Mouse (Mus musculus) macrophage (primary cell): ENCODE measurements around the gene Lin37. TPM values are rescaled to one million over a fixed set of nuclear protein-coding genes. Genes with fewer than 3 reads are reported as not detected.

ENCODE experiments used
- H3K27ac ChIP-seq: fragments of 350-480 bp; formaldehyde crosslinking; 2 replicates; pipeline ENCODE4 v1.9.0; 2021
- H3K36me3 ChIP-seq: fragments of 350-480 bp; formaldehyde crosslinking; 2 replicates; pipeline ENCODE4 v1.9.0; 2021; ENCODE audit errors: inconsistent target
- H3K4me3 ChIP-seq: fragments of 350-480 bp; formaldehyde crosslinking; 2 replicates; pipeline ENCODE4 v1.9.0; 2021; ENCODE audit errors: inconsistent target
- H3K79me2 ChIP-seq: fragments of 350-480 bp; formaldehyde crosslinking; 2 replicates; pipeline ENCODE4 v1.9.0; 2021; ENCODE audit errors: inconsistent target
- WGBS: methylation state at CpG from one replicate; pipeline ENCODE4 v1.1.7; 2026; ENCODE audit warnings: inconsistent platforms; ENCODE audit not compliant: missing documents; 5-methylcytosine and 5-hydroxymethylcytosine counted together
- polyA plus RNA-seq: library from polyadenylated mRNA; stranded (reverse); fragments of 250-400 nt; gene quantifications from 3 replicates; pipeline ENCODE4 v1.2.4, GENCODE M21; 2018; ENCODE audit warnings: inconsistent platforms

Lin37 gene
- polyA plus RNA-seq, 1 experiment from 2014 or later = 18.0 TPM

DNA sequence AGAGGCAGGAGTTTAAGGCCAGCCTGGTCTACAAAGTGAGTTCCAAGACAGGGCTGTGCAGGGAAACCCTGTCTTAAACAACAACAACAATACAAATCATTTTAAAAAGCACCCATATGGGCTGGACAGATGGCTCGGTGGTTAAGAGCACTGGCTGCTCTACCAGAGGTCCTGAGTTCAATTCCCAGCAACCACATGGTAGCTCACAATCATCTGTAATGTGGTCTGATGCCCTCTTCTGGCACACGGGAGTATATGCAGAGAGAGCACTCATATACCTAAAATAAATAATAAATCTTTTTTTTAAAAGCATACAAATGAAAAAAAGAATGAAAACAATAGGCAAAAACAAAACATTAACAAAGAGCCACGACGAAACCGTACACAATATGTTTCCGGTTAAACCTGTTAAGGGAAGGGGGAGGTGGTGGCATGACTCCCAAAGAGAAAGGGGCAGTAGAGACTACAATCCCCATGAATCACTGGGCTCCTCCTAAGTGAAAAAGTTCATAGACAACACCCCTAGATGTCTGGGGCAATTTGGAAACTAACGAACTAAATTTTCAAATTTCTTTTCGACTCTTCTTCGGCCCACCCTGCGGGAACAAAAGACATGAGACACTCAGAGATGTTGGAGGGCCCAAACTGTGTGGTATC, 8.1 kb downstream of the Lin37 start:
- H3K27ac ChIP-seq = peak overlapping the region; percentile 90
- H3K36me3 ChIP-seq = peaks cover 19% of the 10 kb centered on the region; the same call in 1 of the 2 replicates
- H3K79me2 ChIP-seq = no peaks in the 10 kb centered on the region
- 3% methylated on average over 8 of the region's 10 CpGs for WGBS
- peak overlapping the region; percentile 82 for H3K4me3 ChIP-seq

DNA sequence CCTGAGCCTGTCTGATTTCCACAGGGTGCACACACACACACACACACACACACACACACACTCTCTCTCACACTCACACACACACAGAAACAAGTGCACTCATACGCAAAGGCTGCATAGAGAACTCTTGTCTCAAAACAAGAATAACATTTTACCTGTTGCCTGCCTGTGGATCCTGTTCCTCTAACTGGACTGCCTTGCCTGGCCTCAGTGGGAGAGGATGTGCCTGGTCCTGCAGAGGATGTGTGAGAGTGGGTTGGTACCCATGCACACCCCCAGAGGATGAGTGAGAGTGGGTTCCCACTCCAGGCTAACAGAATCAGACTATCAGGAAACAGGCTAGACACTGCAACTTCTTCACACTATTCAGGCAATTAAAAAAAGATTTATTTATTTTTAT, 9.0 kb downstream of the Lin37 start:
- Histone ChIP-seq H3K4me3 (no peak overlapping the region), H3K79me2 (no peaks in the 10 kb centered on the region), H3K36me3 (peaks cover 11% of the 10 kb centered on the region; the same call in 1 of the 2 replicates), H3K27ac (no peak overlapping the region)
- 91% methylated on average over 1 of the region's 1 CpGs for WGBS

DNA sequence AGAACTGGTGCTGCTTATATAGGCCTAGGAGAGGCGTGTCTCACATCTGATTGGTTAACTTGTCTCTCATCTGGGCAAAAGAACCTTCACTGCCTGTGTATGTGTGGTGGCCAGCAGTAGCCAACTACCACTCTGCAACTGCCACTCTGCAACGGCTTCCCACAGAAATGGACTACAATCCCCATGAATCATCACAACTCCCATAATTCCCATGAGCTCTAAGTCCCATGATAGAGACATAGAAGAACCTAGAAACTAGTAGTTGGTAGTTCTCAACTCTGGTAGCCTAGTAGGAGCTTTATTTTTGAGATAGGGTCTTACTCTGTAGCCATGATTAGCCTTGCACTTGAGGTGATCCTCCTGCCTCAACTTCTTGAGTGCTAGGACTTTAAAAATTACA, 9.8 kb downstream of the Lin37 start:
- 92% methylated on average over 1 of the region's 2 CpGs for WGBS
- Histone ChIP-seq H3K36me3 (peaks cover 4% of the 10 kb centered on the region; the same call in 1 of the 2 replicates), H3K4me3 (no peak overlapping the region), H3K79me2 (no peaks in the 10 kb centered on the region), H3K27ac (no peak overlapping the region)

DNA sequence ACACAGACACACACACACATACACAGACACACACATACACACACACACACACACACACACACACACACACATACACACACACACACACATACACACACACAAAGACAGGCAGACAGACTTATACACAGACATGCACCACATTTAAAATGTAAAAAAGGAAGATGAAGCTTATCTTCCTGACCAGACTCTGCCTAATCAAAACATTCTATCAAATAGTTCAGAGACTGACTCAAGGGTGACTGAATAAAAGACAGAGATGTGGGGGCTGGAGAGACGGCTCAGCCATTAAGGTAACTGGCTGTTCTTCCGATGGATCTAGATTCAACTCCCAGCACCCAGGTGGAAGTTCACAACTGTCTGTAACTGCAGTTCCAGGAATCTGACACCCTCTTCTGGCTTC, 15.3 kb downstream of the Lin37 start:
- WGBS = 96% methylated on average over 2 of the region's 2 CpGs
- Histone ChIP-seq H3K36me3 (no peaks in the 10 kb centered on the region; the same call in 1 of the 2 replicates), H3K27ac (no peak overlapping the region), H3K4me3 (no peak overlapping the region), H3K79me2 (no peaks in the 10 kb centered on the region)

- H3K36me3 ChIP-seq = no peaks in the 10 kb centered on the region
- no peak overlapping the region for H3K4me3 ChIP-seq
- WGBS = 95% methylated on average over 7 of the region's 7 CpGs
- H3K79me2 ChIP-seq = no peaks in the 10 kb centered on the region
- no peak overlapping the region for H3K27ac ChIP-seq
Observed at GRCm38 (mm10) chr7:30540572-30540971, 19.1 kb downstream of the Lin37 start.

DNA sequence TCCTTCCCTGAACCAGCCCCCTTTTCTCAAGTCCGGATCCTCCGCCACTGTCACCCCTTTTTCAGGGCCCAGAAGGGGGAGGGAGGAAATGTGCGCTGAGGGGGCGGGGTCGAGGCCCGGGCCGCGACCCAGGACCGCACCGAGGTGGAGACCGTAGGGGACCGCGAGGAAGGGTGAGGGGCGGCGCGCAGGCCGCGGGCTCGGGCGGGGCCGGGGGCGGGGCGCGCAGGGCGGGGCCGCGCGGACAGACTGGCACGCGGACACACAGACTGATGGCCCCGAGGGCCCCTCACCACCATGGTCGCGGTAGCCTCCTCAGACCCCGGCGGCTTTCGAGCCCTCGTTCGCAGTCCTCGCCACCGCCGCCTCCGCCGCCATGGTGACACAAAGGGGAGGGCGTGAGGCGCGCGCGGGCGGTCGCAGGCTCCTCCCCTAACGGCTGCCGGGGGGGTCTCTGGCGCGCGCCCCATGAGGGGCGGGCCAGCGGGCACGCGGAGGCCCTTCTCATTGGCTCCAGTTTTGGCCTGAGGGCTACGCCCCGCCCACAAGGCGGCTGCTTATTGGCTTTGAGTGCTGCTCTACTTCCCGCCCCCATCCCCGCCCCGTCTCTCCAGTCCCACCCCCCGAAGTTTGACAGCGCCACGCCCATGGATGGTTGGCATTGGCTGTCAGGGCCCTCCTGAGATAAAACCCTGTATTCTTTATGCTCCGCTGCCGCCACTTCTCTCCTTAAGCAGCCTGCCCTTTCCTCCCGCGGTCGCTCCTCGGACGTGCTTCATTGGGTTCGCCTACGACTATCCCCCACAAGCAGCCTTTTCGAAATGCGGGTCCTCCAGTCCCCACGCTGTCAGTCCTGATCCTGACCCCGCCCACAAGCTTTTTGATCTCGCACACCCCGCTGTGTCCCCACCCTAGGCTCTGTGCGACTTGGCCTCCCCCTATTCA, 24.7 kb downstream of the Lin37 start, which contains the start of gene Arhgap33:
Gene Arhgap33 (minus strand): TSS at position 428 of the 945 bp plus-strand sequence.
- whole genome bisulfite sequencing = under 1% methylated on average over 58 of the region's 84 CpGs
- no peaks in the 10 kb centered on the region for H3K79me2 ChIP-seq
- H3K36me3 ChIP-seq = no peaks in the 10 kb centered on the region
- H3K4me3 ChIP-seq = peak within 1 kb of the TSS; percentile 48
- peak within 1 kb of the TSS; percentile 17; the same call in 1 of the 2 replicates for H3K27ac ChIP-seq

- Histone ChIP-seq H3K79me2 (no peaks in the 10 kb centered on the region), H3K4me3 (peak overlapping the region; percentile 14; the same call in 1 of the 2 replicates), H3K27ac (no peak overlapping the region), H3K36me3 (no peaks in the 10 kb centered on the region)
- WGBS = 41% methylated on average over 25 of the region's 26 CpGs
Observed at GRCm38 (mm10) chr7:30533941-30534632, 25.6 kb downstream of the Lin37 start.

DNA sequence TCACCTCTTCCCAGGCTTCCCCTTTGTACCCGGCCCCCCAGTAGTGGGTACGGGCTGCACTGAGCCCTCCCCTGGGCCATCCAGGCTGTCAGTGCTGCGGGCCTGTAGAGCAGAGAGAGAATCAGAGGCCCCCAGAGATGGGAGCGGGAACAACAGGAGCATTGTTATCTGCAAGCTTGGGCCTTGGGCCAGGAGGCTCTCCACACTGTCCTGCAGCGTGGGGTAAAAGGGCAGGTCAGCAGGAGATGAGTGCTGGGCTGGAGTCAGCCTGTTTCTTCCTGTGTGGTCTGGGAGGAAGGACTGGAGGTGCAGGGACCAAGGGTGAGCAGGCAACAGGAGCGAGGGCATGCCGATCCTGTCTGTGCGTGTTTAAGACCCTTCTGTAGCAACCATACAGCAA, 26.7 kb downstream of the Lin37 start:
- no peaks in the 10 kb centered on the region for H3K79me2 ChIP-seq
- WGBS = 90% methylated on average over 8 of the region's 8 CpGs
- no peak overlapping the region for H3K4me3 ChIP-seq
- no peaks in the 10 kb centered on the region for H3K36me3 ChIP-seq
- H3K27ac ChIP-seq = no peak overlapping the region

GRCm38 (mm10) chr7:30531291-30531815, 28.3 kb downstream of the Lin37 start:
- WGBS = 96% methylated on average over 9 of the region's 9 CpGs
- Histone ChIP-seq H3K27ac (no peak overlapping the region), H3K79me2 (no peaks in the 10 kb centered on the region), H3K36me3 (no peaks in the 10 kb centered on the region), H3K4me3 (no peak overlapping the region)

DNA sequence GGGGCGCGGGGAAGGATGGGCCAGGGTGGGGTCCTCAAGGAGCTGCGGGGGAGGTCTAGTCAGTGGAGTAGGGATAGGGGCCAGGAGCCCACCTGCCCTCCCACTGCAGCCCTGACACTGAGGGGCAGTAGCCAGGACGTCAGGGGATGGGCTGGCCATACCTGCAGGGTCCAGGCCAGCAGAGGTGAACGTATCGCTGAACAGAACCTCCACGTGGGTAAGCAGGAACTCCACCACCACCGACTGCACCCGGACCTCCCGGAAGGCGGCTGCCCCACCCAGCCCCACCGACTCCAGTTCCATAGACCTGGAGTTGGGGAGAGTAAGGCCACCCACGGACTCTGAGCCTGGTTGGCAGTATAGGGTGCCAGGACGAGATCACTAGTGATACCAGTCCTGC, 32.7 kb downstream of the Lin37 start:
- H3K79me2 ChIP-seq = no peaks in the 10 kb centered on the region
- 94% methylated on average over 14 of the region's 14 CpGs for WGBS
- H3K27ac ChIP-seq = no peak overlapping the region
- no peak overlapping the region for H3K4me3 ChIP-seq
- H3K36me3 ChIP-seq = no peaks in the 10 kb centered on the region

- Histone ChIP-seq H3K27ac (no peak overlapping the region), H3K79me2 (no peaks in the 10 kb centered on the region), H3K36me3 (no peaks in the 10 kb centered on the region), H3K4me3 (no peak overlapping the region)
- WGBS = 91% methylated on average over 17 of the region's 17 CpGs
Observed at GRCm38 (mm10) chr7:30526399-30526798, 33.2 kb downstream of the Lin37 start.

DNA sequence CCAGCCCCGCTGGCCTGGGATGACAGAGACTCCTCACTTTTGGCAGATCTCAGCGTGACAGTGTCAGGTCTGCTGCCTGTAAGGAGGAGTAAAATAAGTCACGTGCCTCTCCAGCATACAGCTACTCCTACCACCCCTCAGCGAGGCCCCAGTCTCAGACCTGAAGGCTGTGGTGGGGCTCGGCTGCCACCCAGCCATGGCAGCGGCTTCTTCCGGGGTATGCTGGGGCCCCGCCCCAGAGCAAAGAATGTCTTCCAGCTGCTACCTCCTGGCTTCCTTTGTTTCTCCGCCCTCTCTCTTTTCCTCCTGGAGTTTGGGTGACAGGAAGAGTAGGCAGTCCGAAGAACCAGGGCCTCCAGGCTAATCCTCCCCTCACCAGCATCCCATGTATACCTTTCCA, 33.7 kb downstream of the Lin37 start:
- H3K79me2 ChIP-seq = no peaks in the 10 kb centered on the region
- 94% methylated on average over 10 of the region's 10 CpGs for WGBS
- no peak overlapping the region for H3K4me3 ChIP-seq
- H3K36me3 ChIP-seq = no peaks in the 10 kb centered on the region
- no peak overlapping the region for H3K27ac ChIP-seq

- no peaks in the 10 kb centered on the region for H3K36me3 ChIP-seq
- WGBS = 92% methylated on average over 6 of the region's 6 CpGs
- H3K79me2 ChIP-seq = no peaks in the 10 kb centered on the region
- H3K27ac ChIP-seq = no peak overlapping the region
- no peak overlapping the region for H3K4me3 ChIP-seq
Observed at GRCm38 (mm10) chr7:30524487-30524886, 35.2 kb downstream of the Lin37 start.

DNA sequence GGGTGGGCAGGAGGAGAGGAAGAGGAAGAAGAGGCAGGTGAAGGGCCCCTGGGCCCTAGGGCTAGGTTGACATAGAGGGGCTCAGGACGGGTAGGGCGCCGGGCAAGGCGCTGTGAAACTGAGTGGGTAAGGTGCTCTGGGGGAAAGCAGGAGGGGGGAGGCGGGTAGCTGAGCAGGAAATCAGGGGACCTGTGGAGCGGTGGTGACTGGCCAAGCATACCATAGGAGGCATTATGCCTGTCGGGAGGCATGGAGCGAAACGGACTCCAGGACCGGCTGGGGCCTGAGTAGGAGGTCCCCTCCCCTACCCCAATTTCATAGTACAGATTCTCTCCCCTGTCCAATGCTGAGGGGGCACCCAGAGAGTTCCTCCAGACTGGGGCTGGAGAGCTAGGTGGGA, 36.8 kb downstream of the Lin37 start:
- WGBS = 96% methylated on average over 10 of the region's 10 CpGs
- Histone ChIP-seq H3K27ac (no peak overlapping the region), H3K79me2 (no peaks in the 10 kb centered on the region), H3K36me3 (no peaks in the 10 kb centered on the region), H3K4me3 (no peak overlapping the region)
